Mouse (Mus musculus) MEL-GATA-1-ER (cell line): ENCODE results near the gene Ephb2.

ENCODE experiments used
- DNase-seq: peaks from one replicate; pipeline ENCODE4 v3.0.0-alpha.2; 2012; ENCODE audit warnings: low read depth; ENCODE audit errors: extremely low read depth

The Ephb2 gene

DNA sequence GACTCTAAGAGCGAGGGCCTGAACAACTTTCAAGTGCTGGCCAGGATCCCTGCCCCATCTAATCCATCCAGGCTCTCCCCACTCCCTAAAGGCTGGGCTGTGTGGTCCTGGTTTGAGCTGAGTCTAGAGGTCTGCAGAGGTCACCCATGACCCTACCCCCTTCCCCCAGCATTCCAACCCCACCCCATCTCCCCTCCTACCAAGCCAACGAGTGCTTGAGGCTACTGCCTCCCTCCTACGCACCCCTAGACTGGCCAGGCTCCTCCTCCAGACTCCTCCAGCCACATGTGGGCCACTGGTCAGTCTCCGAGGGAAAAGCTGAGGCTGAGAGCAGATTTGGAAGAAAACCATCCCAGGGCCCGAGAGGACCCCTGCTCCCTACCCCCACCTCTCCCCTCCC, 72.4 kb downstream of the Ephb2 start:
- no peak for DNase-seq

- no peak for DNase-seq
These were observed 73.9 kb downstream of the Ephb2 start for GRCm38 (mm10) chr4:136761713-136762380.

- DNase-seq = no peak
These were observed 74.9 kb downstream of the Ephb2 start for GRCm38 (mm10) chr4:136760882-136761281.

- no peak for DNase-seq
These were observed 78.7 kb downstream of the Ephb2 start for GRCm38 (mm10) chr4:136757096-136757495.

DNA sequence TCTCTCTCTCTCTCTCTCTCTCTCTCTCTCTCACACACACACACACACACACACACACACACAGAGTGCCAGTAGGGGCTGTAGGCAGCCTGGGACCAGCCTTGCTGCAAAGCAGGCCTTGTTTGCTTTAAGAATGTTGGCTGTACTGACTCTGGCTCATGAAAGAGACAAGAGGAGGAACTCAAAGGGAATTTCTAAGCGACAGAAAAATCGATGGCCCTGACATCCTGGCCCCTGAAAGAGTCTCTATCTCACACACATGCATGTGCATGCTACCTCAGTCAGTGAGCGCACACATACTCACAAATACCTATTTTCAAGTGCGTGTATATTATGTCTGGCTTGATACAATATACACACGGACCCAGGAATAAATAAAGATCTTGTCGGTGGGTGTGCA, 79.3 kb downstream of the Ephb2 start:
- no peak for DNase-seq

DNA sequence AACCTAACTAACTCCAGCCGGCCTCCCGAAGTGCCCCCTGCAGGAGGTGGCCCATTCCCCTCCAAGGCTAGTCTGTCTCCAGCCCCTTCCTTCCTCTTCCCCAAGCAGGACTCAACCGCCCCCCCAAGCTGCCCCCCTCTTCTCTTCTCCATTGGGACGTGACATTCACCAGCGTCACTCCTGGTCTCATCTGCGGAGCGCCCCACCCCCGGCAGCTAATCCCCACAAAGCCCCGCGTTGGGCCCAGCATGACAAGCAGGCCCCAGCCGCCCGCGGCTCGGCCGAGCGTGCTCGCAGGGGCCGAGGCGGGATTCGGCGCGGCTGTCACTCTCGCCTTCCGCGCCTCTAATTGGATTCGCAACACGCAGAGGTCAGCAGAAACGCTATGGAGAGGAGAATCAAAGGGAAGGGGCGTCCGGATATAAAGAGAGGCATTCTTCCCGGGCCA, 80.4 kb downstream of the Ephb2 start:
- DNase-seq = no peak

GRCm38 (mm10) chr4:136754256-136754655, 81.5 kb downstream of the Ephb2 start:
- no peak for DNase-seq

GRCm38 (mm10) chr4:136751355-136752020, 84.3 kb downstream of the Ephb2 start:
- no peak for DNase-seq

DNA sequence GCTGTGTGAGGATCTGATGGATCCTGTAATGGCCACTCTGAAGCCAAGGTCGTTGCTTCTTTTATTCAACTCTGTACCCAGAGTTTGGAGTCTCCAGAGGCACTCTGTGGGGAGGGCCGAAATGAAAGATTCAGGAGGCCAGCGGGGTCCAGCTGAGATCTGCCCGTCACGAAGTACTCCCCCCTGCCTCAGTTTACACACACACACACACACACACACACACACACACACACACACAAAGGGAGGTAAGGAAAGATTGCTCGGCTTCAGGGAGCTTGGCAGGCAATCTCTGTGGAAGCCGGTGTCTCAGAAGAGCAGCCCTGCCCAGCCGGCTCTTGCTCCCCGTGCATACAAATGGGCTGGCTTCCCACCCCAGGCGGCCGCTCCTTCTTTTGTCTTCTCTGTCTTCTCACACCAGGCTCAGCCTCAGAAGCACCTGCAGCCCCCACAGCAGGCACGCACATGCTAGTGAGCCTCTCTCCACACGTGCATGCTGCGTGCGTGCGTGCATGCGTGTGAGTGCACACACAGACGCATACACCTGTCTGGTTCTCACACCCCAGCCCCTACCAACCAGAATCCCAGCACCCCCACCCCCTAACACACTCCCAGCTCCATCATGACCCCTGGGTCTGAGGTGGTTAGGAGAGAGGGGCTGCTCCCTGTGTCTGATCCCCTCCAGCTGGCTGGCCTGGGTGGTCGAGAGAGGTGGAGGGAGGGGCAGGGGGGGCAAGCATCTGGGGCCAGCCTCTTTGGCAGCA, 85.0 kb downstream of the Ephb2 start:
- DNase-seq = no peak

GRCm38 (mm10) chr4:136749851-136750577, 85.8 kb downstream of the Ephb2 start:
- DNase-seq = no peak

DNA sequence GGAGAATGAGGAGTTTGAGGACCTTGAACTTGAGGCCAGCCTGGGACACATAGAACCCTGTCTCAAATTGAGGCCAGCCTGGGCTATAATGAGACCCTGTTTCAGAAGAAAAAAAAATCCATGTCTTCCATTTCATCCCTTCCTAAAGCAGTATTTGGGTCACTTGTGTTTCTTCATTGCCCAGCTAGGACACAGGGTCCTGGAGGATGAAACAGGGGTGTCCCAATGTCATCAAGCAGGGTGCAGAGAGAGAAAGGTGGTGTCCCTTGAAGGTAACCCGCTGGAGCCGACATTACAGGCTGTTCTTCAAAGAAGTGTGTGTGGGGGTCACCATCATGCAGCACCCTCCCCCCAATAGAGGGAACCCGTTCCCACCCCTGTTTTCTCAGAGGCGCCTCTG, 86.4 kb downstream of the Ephb2 start:
- DNase-seq = no peak

- DNase-seq = no peak
These were observed 86.9 kb downstream of the Ephb2 start for GRCm38 (mm10) chr4:136748842-136749392.

DNA sequence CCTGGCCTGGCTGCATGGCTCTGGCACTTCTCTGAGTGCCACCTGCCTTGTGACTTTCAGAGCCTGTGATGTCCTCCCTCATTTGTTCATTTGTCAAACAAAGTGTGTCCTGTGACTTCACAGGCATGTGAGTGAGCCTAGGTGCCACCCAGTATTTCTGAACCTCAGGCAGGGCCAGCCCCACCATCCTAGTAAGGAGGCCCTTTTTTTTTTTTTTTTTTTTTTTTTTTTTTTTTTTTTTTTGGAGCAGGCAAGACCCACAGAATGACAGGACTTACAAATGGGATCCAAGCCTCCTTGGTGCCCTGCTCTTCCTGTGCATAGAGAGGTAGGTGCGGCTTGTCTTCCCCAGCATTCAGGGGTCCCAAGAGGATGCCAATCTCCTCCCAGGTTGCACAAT, 89.3 kb downstream of the Ephb2 start:
- DNase-seq = no peak

GRCm38 (mm10) chr4:136742677-136743076, 93.1 kb downstream of the Ephb2 start:
- no peak for DNase-seq

DNA sequence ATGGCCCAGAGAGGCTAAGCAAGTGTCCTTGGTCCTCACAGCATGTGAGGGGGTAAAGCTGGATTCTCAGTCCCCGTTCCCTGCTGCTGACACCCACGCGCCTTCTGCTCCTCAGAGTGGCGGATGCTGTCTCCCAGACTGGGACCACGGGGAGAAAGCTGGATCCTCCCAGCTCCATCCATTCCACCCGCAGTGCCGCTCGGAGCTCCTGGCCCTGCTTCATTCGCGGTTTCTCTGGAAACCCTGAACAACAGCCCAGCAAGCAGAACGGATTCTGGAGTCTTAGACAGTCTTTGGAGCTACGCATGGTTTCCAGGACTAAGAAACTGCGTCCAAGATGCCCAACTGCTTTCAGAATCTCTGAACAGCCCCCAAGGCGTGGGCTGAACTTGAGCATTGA, 93.9 kb downstream of the Ephb2 start:
- DNase-seq = no peak

GRCm38 (mm10) chr4:136740963-136741362, 94.8 kb downstream of the Ephb2 start:
- DNase-seq = no peak

- no peak for DNase-seq
These were observed 96.6 kb downstream of the Ephb2 start for GRCm38 (mm10) chr4:136739189-136739588.

- no peak for DNase-seq
These were observed 97.5 kb downstream of the Ephb2 start for GRCm38 (mm10) chr4:136738291-136738690.

GRCm38 (mm10) chr4:136735856-136736255, 99.9 kb downstream of the Ephb2 start:
- no peak for DNase-seq

DNA sequence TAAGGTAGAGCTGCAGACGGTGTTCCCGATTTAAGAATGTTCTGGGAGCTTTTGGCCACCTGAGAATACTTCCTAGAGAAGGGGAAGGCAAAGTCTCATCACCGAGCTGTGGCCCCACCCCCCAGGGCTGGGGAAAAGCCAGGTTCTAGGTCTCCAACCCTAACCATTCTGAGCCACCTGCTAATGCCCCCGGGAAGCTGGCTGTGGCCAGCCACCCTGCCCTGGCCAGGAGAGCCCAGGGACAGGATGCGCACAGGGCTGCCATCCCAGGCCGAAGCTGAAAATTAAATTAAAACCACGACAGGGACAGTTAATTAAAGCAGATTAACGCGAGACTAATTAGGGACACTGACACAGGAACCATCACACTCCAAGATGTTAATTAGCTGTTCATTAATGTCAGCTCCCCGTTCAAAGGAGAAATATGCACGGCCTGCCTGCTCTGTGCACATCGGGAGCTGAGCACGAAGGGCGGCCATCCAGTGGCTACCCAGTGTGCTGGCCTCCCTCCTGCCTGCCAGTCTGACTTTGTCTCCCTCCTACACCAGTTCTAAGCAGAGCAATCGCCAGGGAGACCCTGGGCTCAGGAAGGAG, 101.5 kb downstream of the Ephb2 start:
- DNase-seq = no peak
